In genomic region chr4:64804996-64805395, GRCm38 (mm10) we compare ENCODE assay signal across 15 mouse cellular contexts.
A peak's percentile ranks its signal among the peaks of the same experiment; 100 is the strongest.
DNase-seq lines count a peak whose midpoint lies in the region; ATAC-seq and TF ChIP-seq lines count a peak whose summit lies in the region.
"Had no signal": no experiment of that assay in that cellular context is flagged by ENCODE, and none has a peak within 500 bp of the region (broad histone marks: within the 10 kb centered on the region; RNA-seq: fewer than 3 reads in every experiment).

No protein-coding gene starts in this region.

- H3K9me3 ChIP-seq in forebrain, embryonic 14.5 days (replicated peaks; ENCODE audit: control insufficient read depth, low read length): no peaks in the 10 kb centered on the region
- H3K9me3 ChIP-seq in forebrain, embryonic 11.5 days (ENCODE audit: control insufficient read depth, low read length): no peaks in the 10 kb centered on the region
- H3K9me3 ChIP-seq in limb, embryonic 14.5 days (ENCODE audit: control insufficient read depth, low read length): no peaks in the 10 kb centered on the region
- no peaks in the 10 kb centered on the region for H3K9me3 ChIP-seq in limb, embryonic 10.5 days (replicated peaks)
- H3K9me3 ChIP-seq: kidney, embryonic 15.5 days; neural tube, embryonic 13.5 days had no signal

- no peaks in the 10 kb centered on the region for H3K4me1 ChIP-seq in forebrain, embryonic 14.5 days (ENCODE audit: control insufficient read depth, insufficient read depth, low read length)
- no peaks in the 10 kb centered on the region for H3K4me1 ChIP-seq in forebrain, embryonic 11.5 days (replicated peaks; ENCODE audit: control insufficient read depth, insufficient read depth, low read length)
- no peaks in the 10 kb centered on the region; the same call in 1 of the 2 replicates for H3K4me1 ChIP-seq in limb, embryonic 14.5 days (ENCODE audit: control insufficient read depth, insufficient read depth, low read length)
- peaks cover 8% of the 10 kb centered on the region for H3K4me1 ChIP-seq in limb, embryonic 10.5 days
- H3K4me1 ChIP-seq: kidney, embryonic 15.5 days; neural tube, embryonic 13.5 days had no signal

- DNase-seq in forebrain, embryonic 14.5 days (ENCODE audit: low spot score): peak; percentile 20
- DNase-seq in forebrain, embryonic 11.5 days (ENCODE audit: low spot score): no peak
- peak; percentile 43 for DNase-seq in limb, embryonic 14.5 days (ENCODE audit: low spot score)
- no peak for DNase-seq in limb, embryonic 10.5 days (ENCODE audit: low spot score)
- peak; percentile 31 for DNase-seq in brain, adult 2 months (ENCODE audit: low read depth, low spot score)
- DNase-seq in forelimb bud, embryonic 11.5 days (ENCODE audit: low read depth, low spot score): peak; percentile 9
- no peak for DNase-seq in testis, postnatal 10 days (ENCODE audit: low spot score)
- DNase-seq: gastrocnemius, postnatal 25 days; heart, postnatal 14 days; lung, adult 2 months had no signal

- H3K36me3 ChIP-seq in forebrain, embryonic 14.5 days (ENCODE audit: control insufficient read depth, insufficient read depth, low read length): no peaks in the 10 kb centered on the region
- no peaks in the 10 kb centered on the region for H3K36me3 ChIP-seq in forebrain, embryonic 11.5 days (ENCODE audit: control insufficient read depth, insufficient read depth, low read length)
- H3K36me3 ChIP-seq in limb, embryonic 14.5 days (ENCODE audit: control insufficient read depth, insufficient read depth, low read length): no peaks in the 10 kb centered on the region
- H3K36me3 ChIP-seq in limb, embryonic 10.5 days: no peaks in the 10 kb centered on the region
- H3K36me3 ChIP-seq: kidney, embryonic 15.5 days; neural tube, embryonic 13.5 days had no signal

- no peaks in the 10 kb centered on the region for H3K27me3 ChIP-seq in forebrain, embryonic 14.5 days (replicated peaks; ENCODE audit: control insufficient read depth, insufficient read depth, low read length)
- H3K27me3 ChIP-seq in forebrain, embryonic 11.5 days (ENCODE audit: control insufficient read depth, insufficient read depth, low read length): no peaks in the 10 kb centered on the region
- no peaks in the 10 kb centered on the region for H3K27me3 ChIP-seq in limb, embryonic 14.5 days (ENCODE audit: control insufficient read depth, insufficient read depth, low read length)
- H3K27me3 ChIP-seq in limb, embryonic 10.5 days (ENCODE audit: low read depth, poor library complexity, severe bottlenecking): no peaks in the 10 kb centered on the region
- H3K27me3 ChIP-seq: kidney, embryonic 15.5 days; neural tube, embryonic 13.5 days had no signal

- no peak overlapping the region for H3K4me3 ChIP-seq in forebrain, embryonic 14.5 days (ENCODE audit: low read depth, low read length)
- no peak overlapping the region for H3K4me3 ChIP-seq in forebrain, embryonic 11.5 days (ENCODE audit: low read depth, low read length)
- no peak overlapping the region for H3K4me3 ChIP-seq in limb, embryonic 14.5 days (replicated peaks; ENCODE audit: low read length)
- H3K4me3 ChIP-seq in limb, embryonic 10.5 days: no peak overlapping the region
- H3K4me3 ChIP-seq: erythroblast, embryonic 14.5 days; kidney, embryonic 15.5 days; neural tube, embryonic 13.5 days had no signal

- no peak overlapping the region for H3K27ac ChIP-seq in forebrain, embryonic 14.5 days (ENCODE audit: low read depth, low read length)
- no peak overlapping the region for H3K27ac ChIP-seq in forebrain, embryonic 11.5 days (ENCODE audit: low read depth, low read length)
- H3K27ac ChIP-seq in limb, embryonic 14.5 days (replicated peaks; ENCODE audit: low read depth, low read length): no peak overlapping the region
- H3K27ac ChIP-seq in limb, embryonic 10.5 days: no peak overlapping the region
- H3K27ac ChIP-seq: kidney, embryonic 15.5 days; neural tube, embryonic 13.5 days had no signal

- no peak overlapping the region for H3K9ac ChIP-seq in forebrain, embryonic 14.5 days (ENCODE audit: low read length)
- no peak overlapping the region for H3K9ac ChIP-seq in forebrain, embryonic 11.5 days (ENCODE audit: low read length)
- H3K9ac ChIP-seq in limb, embryonic 14.5 days (ENCODE audit: low read depth, low read length, severe bottlenecking): no peak overlapping the region
- H3K9ac ChIP-seq: kidney, embryonic 15.5 days; neural tube, embryonic 13.5 days had no signal

- H3K4me2 ChIP-seq in forebrain, embryonic 14.5 days (ENCODE audit: low read length): no peak overlapping the region
- H3K4me2 ChIP-seq in forebrain, embryonic 11.5 days (ENCODE audit: low read depth, low read length, severe bottlenecking): no peak overlapping the region
- H3K4me2 ChIP-seq in limb, embryonic 14.5 days (replicated peaks; ENCODE audit: low read depth, low read length, severe bottlenecking): no peak overlapping the region
- H3K4me2 ChIP-seq: kidney, embryonic 15.5 days; neural tube, embryonic 13.5 days had no signal

- ATAC-seq in forebrain, embryonic 14.5 days: no peak
- ATAC-seq in forebrain, embryonic 11.5 days (replicated peaks; ENCODE audit: low FRiP score): no peak
- no peak for ATAC-seq in limb, embryonic 14.5 days (ENCODE audit: low FRiP score, low read depth)
- ATAC-seq: CD4-positive, CD25-positive, alpha-beta regulatory T cell, adult 4 months; inflammation-experienced regulatory T-cells, adult 6 months had no signal

- TF ChIP-seq POLR2A in limb, embryonic 14.5 days (IDR thresholded peaks at IDR 0.05; ENCODE audit: borderline replicate concordance, extremely low read depth, insufficient read depth, insufficient read length): no peak

- WGBS in forebrain, embryonic 14.5 days: 67% methylated on average over 2 of the region's 2 CpGs
- WGBS in forebrain, embryonic 11.5 days: 77% methylated on average over 2 of the region's 2 CpGs
- WGBS in limb, embryonic 14.5 days: 44% methylated on average over 2 of the region's 2 CpGs
- 88% methylated on average over 2 of the region's 2 CpGs for WGBS in limb, embryonic 10.5 days

Comparison
In these comparisons a context has a peak if more than half of its experiments do, and no peak if none do; other contexts are left out.
1. DNase-seq: peak in forebrain, embryonic 14.5 days (single experiment), limb, embryonic 14.5 days (single experiment), brain, adult 2 months (single experiment) and forelimb bud, embryonic 11.5 days (single experiment); none in forebrain, embryonic 11.5 days (single experiment), limb, embryonic 10.5 days (single experiment) and testis, postnatal 10 days (single experiment).